Mouse (Mus musculus): ENCODE results near the gene Ly6g. TPM values are rescaled to one million over a fixed set of nuclear protein-coding genes. Genes with fewer than 3 reads are reported as not detected.

Gene Ly6g
- polyA plus RNA-seq (2015; fragmentation: Illumina TruSeq; extraction: RNeasy Lipid Tissue Mini Kit (QIAGEN cat#74804); ENCODE audit: insufficient read depth, low read depth, low replicate concordance), result not detected

GRCm38 (mm10) chr15:75154940-75155339 is at the start of gene Ly6g:
Gene Ly6g, plus strand, starts transcription at chr15:75155240.

GRCm38 (mm10) chr15:75111861-75112630 is 43.0 kb upstream of the Ly6g start, which contains the start of gene Ly6c2:
Gene Ly6c2, minus strand, starts transcription at chr15:75111970.

Other genes with a start within 250 kb of the Ly6g start
- gene Ly6i, start 171.8 kb upstream of the Ly6g start, polyA plus RNA-seq (2015; fragmentation: Illumina TruSeq; extraction: RNeasy Lipid Tissue Mini Kit (QIAGEN cat#74804); ENCODE audit: insufficient read depth, low read depth, low replicate concordance), result not detected
- gene Ly6a, start 157.2 kb upstream of the Ly6g start, polyA plus RNA-seq (2015; fragmentation: Illumina TruSeq; extraction: RNeasy Lipid Tissue Mini Kit (QIAGEN cat#74804); ENCODE audit: insufficient read depth, low read depth, low replicate concordance), result 175 TPM
- 182 TPM for gene Ly6c1, start 106.4 kb upstream of the Ly6g start, polyA plus RNA-seq (2015; fragmentation: Illumina TruSeq; extraction: RNeasy Lipid Tissue Mini Kit (QIAGEN cat#74804); ENCODE audit: insufficient read depth, low read depth, low replicate concordance)
- gene Ly6c2, start 43.3 kb upstream of the Ly6g start, polyA plus RNA-seq (2015; fragmentation: Illumina TruSeq; extraction: RNeasy Lipid Tissue Mini Kit (QIAGEN cat#74804); ENCODE audit: insufficient read depth, low read depth, low replicate concordance), result 0.98 TPM
- gene BC025446, start 61.1 kb downstream of the Ly6g start, polyA plus RNA-seq (2015; fragmentation: Illumina TruSeq; extraction: RNeasy Lipid Tissue Mini Kit (QIAGEN cat#74804); ENCODE audit: insufficient read depth, low read depth, low replicate concordance), result not detected
- not detected for gene Ly6f, start 113.2 kb downstream of the Ly6g start, polyA plus RNA-seq (2015; fragmentation: Illumina TruSeq; extraction: RNeasy Lipid Tissue Mini Kit (QIAGEN cat#74804); ENCODE audit: insufficient read depth, low read depth, low replicate concordance)

All from pancreas, adult 10 weeks (tissue).